Mouse (Mus musculus) heart, postnatal 10 days (tissue): Measurements from ENCODE around the gene Cdc42bpg. TPM values are rescaled to one million over a fixed set of nuclear protein-coding genes. Genes with fewer than 3 reads are reported as not detected.

Experiments
- microRNA-seq, 2 experiments: library from miRNA; unstranded; fragments of <30 nt; microRNA quantifications; one replicate each; pipeline ENCODE4 v1.2.0; 2022
- total RNA-seq, 2 experiments: library from RNA; stranded (reverse); gene quantifications; 2 replicates each; pipeline ENCODE4 v1.2.3; 2021

The Cdc42bpg gene
- total RNA-seq, 2 experiments from 2014 or later: 9.6 to 9.9 TPM

Small RNA genes lying within 50 kb of the gene (microRNA-seq; reads per million reads assigned to microRNA genes)
- gene Mir192 (35.1 to 37.4 reads per million in 2 experiments), gene Mir194-2 (15.4 to 18.8 reads per million in 2 experiments), gene Mir6989 (0 reads per million in 2 experiments)

Other genes with a start within 250 kb of the Cdc42bpg start
- 10 to 100 TPM; 41.7 to 46.7 TPM for gene Mrpl49, start 248.7 kb upstream of the Cdc42bpg start, total RNA-seq
- 100 to 1,000 TPM; 738 to 768 TPM for gene Fau, start 248.6 kb upstream of the Cdc42bpg start, total RNA-seq
- 10 to 100 TPM; 13.6 to 13.9 TPM for gene Znhit2, start 245.3 kb upstream of the Cdc42bpg start, total RNA-seq
- 1 to 10 TPM; 2.7 to 2.9 TPM for gene Tm7sf2, start 238.1 kb upstream of the Cdc42bpg start, total RNA-seq
- 10 to 100 TPM; 36.4 TPM for gene Vps51, start 229.2 kb upstream of the Cdc42bpg start, total RNA-seq
- gene Tmem262, start 226.4 kb upstream of the Cdc42bpg start, total RNA-seq: not detected
- gene Gm28374, start 224.2 kb upstream of the Cdc42bpg start, total RNA-seq: not detected
- 10 to 100 TPM; 24.4 to 26.3 TPM for gene Zfpl1, start 221.5 kb upstream of the Cdc42bpg start, total RNA-seq
- gene Cdca5, start 221.5 kb upstream of the Cdc42bpg start, total RNA-seq: 1 to 10 TPM; 3.8 to 5.0 TPM
- gene AC131692.1, start 212.0 kb upstream of the Cdc42bpg start, total RNA-seq: under 1 TPM in 1 of 2 experiments, not detected in 1; 0.43 TPM
- gene Naaladl1, start 200.7 kb upstream of the Cdc42bpg start, total RNA-seq: under 1 TPM; 0.10 to 0.17 TPM
- 10 to 100 TPM; 10.2 to 13.9 TPM for gene Sac3d1, start 187.8 kb upstream of the Cdc42bpg start, total RNA-seq
- gene Snx15, start 178.2 kb upstream of the Cdc42bpg start, total RNA-seq: 10 to 100 TPM; 12.5 to 12.6 TPM
- gene Batf2, start 165.5 kb upstream of the Cdc42bpg start, total RNA-seq: under 1 TPM; 0.31 to 0.32 TPM
- gene Arl2, start 164.9 kb upstream of the Cdc42bpg start, total RNA-seq: 10 to 100 TPM; 60.5 to 63.5 TPM
- gene Majin, start 122.1 kb upstream of the Cdc42bpg start, total RNA-seq: not detected
- not detected for gene Gpha2, start 80.1 kb upstream of the Cdc42bpg start, total RNA-seq
- gene Ppp2r5b, start 70.6 kb upstream of the Cdc42bpg start, total RNA-seq: 10 to 100 TPM; 30.7 to 31.7 TPM
- gene Atg2a, start 64.8 kb upstream of the Cdc42bpg start, total RNA-seq: 10 to 100 TPM; 17.7 to 19.0 TPM
- 100 to 1,000 TPM; 129 to 181 TPM for gene Ehd1, start 29.7 kb upstream of the Cdc42bpg start, total RNA-seq
- gene Men1, start 28.5 kb downstream of the Cdc42bpg start, total RNA-seq: 10 to 100 TPM; 18.6 to 21.8 TPM
- gene Map4k2, start 34.7 kb downstream of the Cdc42bpg start, total RNA-seq: 10 to 100 TPM; 52.3 to 52.4 TPM
- gene Sf1, start 57.2 kb downstream of the Cdc42bpg start, total RNA-seq: 100 to 1,000 TPM; 118 to 143 TPM
- gene Pygm, start 77.9 kb downstream of the Cdc42bpg start, total RNA-seq: 100 to 1,000 TPM; 622 to 693 TPM
- 10 to 100 TPM; 50.7 to 60.2 TPM for gene Rasgrp2, start 92.9 kb downstream of the Cdc42bpg start, total RNA-seq
- gene Nrxn2, start 112.3 kb downstream of the Cdc42bpg start, total RNA-seq: 1 to 10 TPM; 4.4 to 5.5 TPM
- not detected for gene Slc22a12, start 236.6 kb downstream of the Cdc42bpg start, total RNA-seq